In the genomic region with DNA sequence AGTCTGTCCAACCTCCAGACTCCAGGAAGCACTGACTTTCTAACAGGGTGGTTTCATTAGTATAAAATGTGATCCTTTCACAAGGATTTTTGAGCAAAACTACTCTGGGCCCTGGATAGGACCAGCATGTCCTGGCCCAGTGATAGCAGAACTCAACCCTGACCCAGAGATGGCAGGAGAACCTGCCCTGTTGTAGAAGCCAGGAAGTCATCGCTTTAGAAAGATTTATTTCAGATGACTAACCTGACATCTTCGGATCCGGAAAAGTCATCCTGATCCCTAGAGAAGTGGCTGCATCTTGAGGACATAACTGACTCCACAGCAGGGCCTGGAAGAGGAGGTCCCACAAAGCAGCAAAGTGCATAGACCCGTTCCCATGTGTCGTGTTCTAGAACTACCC, we compare ENCODE assay signal across 41 mouse cellular contexts. TPM values are rescaled to one million over a fixed set of nuclear protein-coding genes. Genes with fewer than 3 reads are reported as not detected.
"Had no signal": no experiment of that assay in that cellular context is flagged by ENCODE, and none has a peak within 500 bp of the region (broad histone marks: within the 10 kb centered on the region; RNA-seq: fewer than 3 reads in every experiment).

No protein-coding gene starts in this region.

- H3K27ac ChIP-seq: limb, embryonic 12.5 days; limb, embryonic 13.5 days; limb, embryonic 15.5 days; liver, embryonic 12.5 days; liver, embryonic 13.5 days; liver, embryonic 14.5 days; liver, embryonic 15.5 days; lung, embryonic 15.5 days; macrophage; midbrain, embryonic 10.5 days; midbrain, embryonic 12.5 days; midbrain, embryonic 13.5 days; midbrain, embryonic 15.5 days; neural tube, embryonic 12.5 days had no signal

- H3K4me3 ChIP-seq: limb, embryonic 10.5 days; limb, embryonic 12.5 days; limb, embryonic 13.5 days; limb, embryonic 15.5 days; liver, embryonic 12.5 days; liver, embryonic 13.5 days; liver, embryonic 15.5 days; lung, embryonic 15.5 days; megakaryocyte, embryonic 14.5 days; midbrain, embryonic 10.5 days; midbrain, embryonic 12.5 days; midbrain, embryonic 13.5 days; midbrain, embryonic 15.5 days; myocyte; neural tube, embryonic 12.5 days had no signal

- DNase-seq: left cerebral cortex, postnatal 4 days; liver; liver, embryonic 13.5 days; liver, postnatal 0 days; lung, adult 18-20 months; lung, adult 2 months; lung, embryonic 14.5 days; lung, postnatal 10 days; lung, postnatal 14 days; lung, postnatal 36 days; midbrain, embryonic 14.5 days had no signal

RNA-seq across cellular contexts. Expression of gene Eps8l3, which starts 37.2 kb away (rescaled TPM):
- total RNA-seq: left cerebral cortex, postnatal 10 days; left cerebral cortex, postnatal 14 days; left cerebral cortex, postnatal 25 days; left cerebral cortex, postnatal 36 days; left cerebral cortex, postnatal 4 days; megakaryocyte, adult 5-6 weeks; megakaryocyte-erythroid progenitor cell, adult 5-6 weeks; midbrain, postnatal 0 days; monocyte, adult 5-6 weeks had no signal
- polyA plus RNA-seq: limb, embryonic 10.5 days; limb, embryonic 11.5 days; limb, embryonic 12.5 days; limb, embryonic 15.5 days; liver, embryonic 11.5 days; liver, embryonic 12.5 days; liver, embryonic 13.5 days; liver, embryonic 15.5 days; liver, postnatal 0 days; lung, adult 2 months; lung, embryonic 14.5 days; lung, embryonic 15.5 days; lung, embryonic 16.5 days; lung, postnatal 0 days; macrophage; midbrain, embryonic 10.5 days; midbrain, embryonic 11.5 days; midbrain, embryonic 12.5 days; midbrain, embryonic 13.5 days; midbrain, embryonic 14.5 days; midbrain, embryonic 16.5 days; midbrain, postnatal 0 days; myocyte; neural tube, embryonic 12.5 days had no signal
